8 mouse cellular contexts compared by ENCODE assay signal in the genomic region with DNA sequence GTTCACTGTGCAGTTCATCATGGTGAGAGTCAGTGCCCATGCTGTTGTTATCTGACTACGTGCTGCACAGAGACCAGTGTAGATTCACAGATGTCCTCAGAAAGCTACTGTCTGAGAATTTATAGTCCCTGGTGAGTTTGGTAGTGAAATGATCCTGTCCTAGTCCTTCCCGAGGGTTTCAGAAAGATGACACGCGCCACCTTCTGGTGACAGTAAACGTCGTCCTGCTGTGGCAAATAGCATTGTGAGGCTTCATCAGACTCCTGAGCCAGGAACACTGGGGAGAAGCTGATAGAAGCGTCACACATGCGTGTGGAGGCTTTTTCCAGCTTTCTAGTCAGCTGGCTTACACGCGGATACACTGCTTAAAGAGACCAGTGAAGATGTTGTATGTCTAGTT.
A peak's percentile ranks its signal among the peaks of the same experiment; 100 is the strongest.
DNase-seq lines count a peak whose midpoint lies in the region; ATAC-seq and TF ChIP-seq lines count a peak whose summit lies in the region.

No protein-coding gene starts in this region.

- no peak for TF ChIP-seq POLR2A in lung, adult 2 months (IDR thresholded peaks at IDR 0.05; ENCODE audit: borderline replicate concordance, extremely low read depth, low read depth, low read length)

- H3K4me1 ChIP-seq in forebrain, embryonic 16.5 days (replicated peaks; ENCODE audit: control insufficient read depth, insufficient read depth, low read length), result peaks cover 8% of the 10 kb centered on the region
- no peaks in the 10 kb centered on the region for H3K4me1 ChIP-seq in lung, adult 2 months (ENCODE audit: control insufficient read depth, insufficient read depth, low read length)

- no peak overlapping the region for H3K4me2 ChIP-seq in forebrain, embryonic 16.5 days (ENCODE audit: low read length)

- no peak overlapping the region for H3K27ac ChIP-seq in forebrain, embryonic 16.5 days (ENCODE audit: low read length)

- H3K36me3 ChIP-seq in forebrain, embryonic 16.5 days (ENCODE audit: control insufficient read depth, insufficient read depth), result no peaks in the 10 kb centered on the region

- intact Hi-C loops in heart, postnatal 36 days (cut with DNase I), result loop anchor here (1.0 to 5.0 kb wide), 3 partner anchors 142 to 276 kb away; no protein-coding TSS in a partner anchor

- TF ChIP-seq CTCF in lung, adult 2 months (IDR thresholded peaks at IDR 0.05; ENCODE audit: insufficient read depth, low read length), result peak; percentile 69

- H3K27me3 ChIP-seq in forebrain, embryonic 16.5 days (replicated peaks; ENCODE audit: control insufficient read depth, insufficient read depth, low read length), result no peaks in the 10 kb centered on the region

- peak; percentile 48 for DNase-seq in Muller cell, postnatal 12 days (ENCODE audit: inconsistent ontology term)
- DNase-seq in heart, postnatal 36 days, result peak; percentile 74 to 77
- DNase-seq in kidney, postnatal 4 days, result peak; percentile 87 to 90
- DNase-seq in lung, adult 2 months, result peak; percentile 62
- DNase-seq in retina, adult 2 months (ENCODE audit: low read depth, low spot score), result peak; percentile 54

- H3K9me3 ChIP-seq in forebrain, embryonic 16.5 days (ENCODE audit: control insufficient read depth, low read length), result no peaks in the 10 kb centered on the region

- ATAC-seq in cerebellum, adult (ENCODE audit: insufficient number of reproducible peaks, low FRiP score, low TSS enrichment), result peak; percentile 69
- peak; percentile 78 for ATAC-seq in forebrain, embryonic 16.5 days
- no peak for ATAC-seq in inflammation-experienced regulatory T-cells, adult 6 months

- H3K4me3 ChIP-seq in forebrain, embryonic 16.5 days (replicated peaks; ENCODE audit: low read length), result no peak overlapping the region
- no peak overlapping the region for H3K4me3 ChIP-seq in lung, adult 2 months (replicated peaks; ENCODE audit: extremely low read depth, low read depth, low read length)

- no peak overlapping the region for H3K9ac ChIP-seq in forebrain, embryonic 16.5 days (replicated peaks; ENCODE audit: low read depth, low read length)

- WGBS in forebrain, embryonic 16.5 days, result 33% methylated on average over 10 of the region's 10 CpGs
- WGBS in lung, adult 2 months, result 25% methylated on average over 10 of the region's 10 CpGs
